Mouse (Mus musculus): ENCODE results near the gene Large1. TPM values are rescaled to one million over a fixed set of nuclear protein-coding genes. Genes with fewer than 3 reads are reported as not detected.

Large1 gene
- total and polyA plus RNA-seq, 3 experiments: not detected

GRCm38 (mm10) chr8:73336845-73337244 is 16.5 kb downstream of the Large1 start:
- DNase-seq (ENCODE audit: extremely low read depth): no peak

GRCm38 (mm10) chr8:73329131-73329530 is 24.2 kb downstream of the Large1 start:
- Histone ChIP-seq H3K27ac (ENCODE audit: insufficient read depth, low read depth) (no peak overlapping the region), H3K36me3 (replicated peaks in 1 of 2; ENCODE audit: control insufficient read depth in 1 of 2, insufficient read depth in 1 of 2, low read length in 1 of 2) (no peaks in the 10 kb centered on the region), H3K79me2 (replicated peaks; ENCODE audit: control insufficient read depth, extremely low read depth, insufficient read depth, poor library complexity, severe bottlenecking) (no peaks in the 10 kb centered on the region), H3K4me2 (ENCODE audit: insufficient read depth, low read depth, poor library complexity, severe bottlenecking) (no peak overlapping the region), H3K9me3 (replicated peaks; ENCODE audit: low read length) (peaks cover 70% of the 10 kb centered on the region), H3K9ac (ENCODE audit: insufficient read depth, low read depth) (no peak overlapping the region), H3K4me3 (replicated peaks in 1 of 3; ENCODE audit: low read depth in 2 of 3, low read length in 2 of 3, poor library complexity in 1 of 3) (no peak overlapping the region), H3K4me1 (ENCODE audit: control insufficient read depth in 1 of 2, insufficient read depth in 2 of 2) (no peaks in the 10 kb centered on the region), H3K27me3 (replicated peaks) (no peaks in the 10 kb centered on the region)
- TF ChIP-seq CHD2 (IDR thresholded peaks at IDR 0.05; ENCODE audit: low read length) (no peak), GABPA (IDR thresholded peaks at IDR 0.05; ENCODE audit: insufficient replicate concordance, low read depth, low read length) (no peak), MAFK (IDR thresholded peaks at IDR 0.05; ENCODE audit: insufficient replicate concordance, low read length) (no peak), ZKSCAN1 (IDR thresholded peaks at IDR 0.05; ENCODE audit: borderline replicate concordance, low read depth, low read length) (no peak), PAX5 (IDR thresholded peaks at IDR 0.05; ENCODE audit: low read length) (no peak), ELF1 (IDR thresholded peaks at IDR 0.05; ENCODE audit: low read depth, low read length) (no peak), UBTF (IDR thresholded peaks at IDR 0.05; ENCODE audit: low read depth, low read length) (no peak), MYC (IDR thresholded peaks at IDR 0.05; ENCODE audit: low read depth, low read length) (no peak), TCF12 (IDR thresholded peaks at IDR 0.05; ENCODE audit: low read depth, low read length) (no peak), RAD21 (IDR thresholded peaks at IDR 0.05; ENCODE audit: low read depth, low read length) (no peak), JUN (IDR thresholded peaks at IDR 0.05; ENCODE audit: insufficient read depth, low read depth, low read length) (no peak), NRF1 (IDR thresholded peaks at IDR 0.05; ENCODE audit: low read depth, low read length) (no peak), POLR2AphosphoS2 (IDR thresholded peaks at IDR 0.05; ENCODE audit: low read depth, low read length) (no peak), POLR2A (IDR thresholded peaks at IDR 0.05; ENCODE audit: low read depth, low read length) (no peak), RCOR1 (conservative IDR thresholded peaks at IDR 0.05; ENCODE audit: low read depth, low read length) (no peak)
- no peak for DNase-seq (ENCODE audit: extremely low read depth)
- in situ Hi-C loops (cut with MboI; ENCODE audit: low pct_ligation_motif_present, low pct_unique_long_range_greater_than_20kb, low sequenced_read_pairs) (no loop called here), dilution Hi-C loops (cut with MboI; ENCODE audit: extremely low pct_ligation_motif_present, extremely low pct_unique_long_range_greater_than_20kb, low sequenced_read_pairs) (no loop called here)

More at GRCm38 (mm10) chr8:73336845-73337244, 16.5 kb downstream of the Large1 start:
- no peak overlapping the region for H3K4me3 ChIP-seq (replicated peaks in 1 of 3; ENCODE audit: low read depth in 2 of 3, low read length in 2 of 3, poor library complexity in 1 of 3)
- no peaks in the 10 kb centered on the region for H3K4me1 ChIP-seq (ENCODE audit: control insufficient read depth in 1 of 2, insufficient read depth in 2 of 2)
- dilution Hi-C loops (cut with MboI; ENCODE audit: extremely low pct_ligation_motif_present, extremely low pct_unique_long_range_greater_than_20kb, low sequenced_read_pairs): no loop called here
- no peak overlapping the region for H3K27ac ChIP-seq (ENCODE audit: insufficient read depth, low read depth)
- H3K9ac ChIP-seq (ENCODE audit: insufficient read depth, low read depth): no peak overlapping the region
- H3K9me3 ChIP-seq (replicated peaks; ENCODE audit: low read length): peaks cover 69% of the 10 kb centered on the region
- H3K36me3 ChIP-seq (replicated peaks in 1 of 2; ENCODE audit: control insufficient read depth in 1 of 2, insufficient read depth in 1 of 2, low read length in 1 of 2): no peaks in the 10 kb centered on the region
- in situ Hi-C loops (cut with MboI; ENCODE audit: low pct_ligation_motif_present, low pct_unique_long_range_greater_than_20kb, low sequenced_read_pairs): no loop called here
- H3K27me3 ChIP-seq (replicated peaks): no peaks in the 10 kb centered on the region
- H3K4me2 ChIP-seq (ENCODE audit: insufficient read depth, low read depth, poor library complexity, severe bottlenecking): no peak overlapping the region
- no peak for TF ChIP-seq ZMIZ1 (IDR thresholded peaks at IDR 0.05; ENCODE audit: low read depth, low read length)
- no peak for TF ChIP-seq MAFK (IDR thresholded peaks at IDR 0.05; ENCODE audit: insufficient replicate concordance, low read length)
- TF ChIP-seq PAX5 (IDR thresholded peaks at IDR 0.05; ENCODE audit: low read length): no peak
- TF ChIP-seq RAD21 (IDR thresholded peaks at IDR 0.05; ENCODE audit: low read depth, low read length): no peak
- TF ChIP-seq TBP (conservative IDR thresholded peaks at IDR 0.05; ENCODE audit: low read depth, low read length): no peak
- TF ChIP-seq JUND (conservative IDR thresholded peaks at IDR 0.05; ENCODE audit: low read depth, low read length): no peak
- no peak for TF ChIP-seq MXI1 (IDR thresholded peaks at IDR 0.05; ENCODE audit: low read depth, low read length)
- TF ChIP-seq ZKSCAN1 (IDR thresholded peaks at IDR 0.05; ENCODE audit: borderline replicate concordance, low read depth, low read length): no peak
- TF ChIP-seq RCOR1 (conservative IDR thresholded peaks at IDR 0.05; ENCODE audit: low read depth, low read length): no peak
- no peak for TF ChIP-seq BHLHE40 (IDR thresholded peaks at IDR 0.05; ENCODE audit: low read depth, low read length)
- no peak for TF ChIP-seq ZNF384 (IDR thresholded peaks at IDR 0.05; ENCODE audit: low read depth, low read length)
- TF ChIP-seq SIN3A (IDR thresholded peaks at IDR 0.05; ENCODE audit: low read length): no peak
- TF ChIP-seq UBTF (IDR thresholded peaks at IDR 0.05; ENCODE audit: low read depth, low read length): no peak
- no peaks in the 10 kb centered on the region for H3K79me2 ChIP-seq (replicated peaks; ENCODE audit: control insufficient read depth, extremely low read depth, insufficient read depth, poor library complexity, severe bottlenecking)

Data from CH12.LX (cell line).